Mouse (Mus musculus) heart, postnatal 25 days (tissue): ENCODE results near the gene Nagpa. TPM values are rescaled to one million over a fixed set of nuclear protein-coding genes. Genes with fewer than 3 reads are reported as not detected.

ENCODE experiments used
- DNase-seq: peaks from one replicate; pipeline ENCODE4 v3.0.0; 2022; ENCODE audit warnings: low spot score
- intact Hi-C: fragments of 180-260 bp; cut with DNase I; formaldehyde crosslinking; loops from one replicate; pipeline ENCODE4 v1.15.1; 2025
- microRNA-seq: library from miRNA; unstranded; fragments of <30 nt; microRNA quantifications from one replicate; pipeline ENCODE4 v1.2.0, GENCODE M21; 2022
- total RNA-seq, 2 experiments: library from RNA; stranded (reverse); gene quantifications; 2 replicates each; pipeline ENCODE4 v1.2.3; 2021

Gene Nagpa
- total RNA-seq, 2 experiments from 2014 or later = 11.7 to 15.4 TPM

DNA sequence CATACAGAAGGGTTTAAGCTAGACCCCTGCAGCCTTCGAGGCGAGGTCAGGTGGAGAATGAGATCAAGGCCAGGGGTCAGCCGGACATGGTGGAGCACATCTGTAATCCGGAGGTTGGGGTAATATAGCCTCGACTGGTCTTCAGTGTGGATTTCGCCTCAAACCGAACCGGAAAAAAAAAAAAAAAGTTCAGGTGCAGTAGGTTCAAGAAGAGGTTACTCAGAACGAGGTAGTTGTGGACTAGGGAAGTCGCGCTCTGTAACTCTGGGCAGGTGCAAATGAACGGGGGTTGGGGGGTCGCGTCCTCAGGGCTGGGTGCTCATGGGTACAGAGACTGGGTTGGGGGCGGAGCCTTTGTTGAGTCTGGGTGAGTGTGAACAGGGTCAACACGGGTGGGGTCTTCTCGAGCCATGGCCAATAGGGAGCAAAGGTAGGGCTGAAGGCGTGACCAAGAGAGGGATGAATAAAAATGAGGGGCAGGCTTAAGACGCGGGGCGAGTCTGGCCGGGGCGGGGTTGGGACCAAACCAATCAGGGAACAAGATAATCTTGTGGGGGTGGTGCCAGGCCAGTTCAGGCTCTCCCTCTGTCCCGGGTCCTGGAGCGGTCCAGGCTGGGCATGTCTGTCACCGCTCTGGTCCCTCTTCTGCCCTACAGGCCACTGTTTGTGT is 57.3 kb downstream of the Nagpa start:
- intact Hi-C loops = loop anchor here (5.0 to 10.0 kb wide), 2 partner anchors 284 to 472 kb away; partner anchors contain the start of gene Coro7
- peak; percentile 37 for DNase-seq

DNA sequence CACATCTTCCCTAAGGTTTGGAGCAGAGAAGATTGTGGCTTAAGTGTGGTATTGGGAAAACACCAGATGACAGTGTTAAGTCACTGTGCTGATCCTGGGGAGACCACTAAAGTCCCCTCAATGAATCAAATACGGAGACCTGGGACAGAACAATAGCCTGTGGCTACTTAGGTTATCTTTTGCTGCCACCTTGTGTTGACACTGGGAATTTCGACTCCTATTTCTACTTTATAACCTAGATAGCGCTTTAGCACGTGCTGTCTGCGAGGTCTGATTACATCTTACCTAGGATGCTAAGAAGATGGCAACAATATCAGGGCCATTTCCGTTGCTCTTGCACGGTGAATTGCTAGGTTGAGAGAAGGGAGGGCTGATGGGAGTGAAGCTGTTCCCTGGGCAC is 58.2 kb downstream of the Nagpa start:
- no peak for DNase-seq
- intact Hi-C loops = loop anchor here (1.0 to 10.0 kb wide), 3 partner anchors 166 to 471 kb away; partner anchors contain the start of gene Coro7

Small RNA genes lying within 50 kb of the gene (microRNA-seq; reads per million reads assigned to microRNA genes)
- gene Gm23689 (not detected), gene Gm26095 (not detected), gene Mir6364 (not detected)

Other genes starting within 250 kb of the Nagpa start
- 10 to 100 TPM; 13.8 to 14.1 TPM for gene Anks3, start 239.8 kb downstream of the Nagpa start, total RNA-seq
- not detected for gene Sept12, start 206.2 kb downstream of the Nagpa start, total RNA-seq
- gene Smim22, start 196.7 kb downstream of the Nagpa start, total RNA-seq = not detected
- 10 to 100 TPM; 20.8 to 22.4 TPM for gene Rogdi, start 190.5 kb downstream of the Nagpa start, total RNA-seq
- 10 to 100 TPM; 42.4 to 46.8 TPM for gene Glyr1, start 154.1 kb downstream of the Nagpa start, total RNA-seq
- 10 to 100 TPM; 23.5 to 30.8 TPM for gene Ubn1, start 154.0 kb downstream of the Nagpa start, total RNA-seq
- gene Ppl, start 71.6 kb downstream of the Nagpa start, total RNA-seq = 1 to 10 TPM; 3.8 to 5.0 TPM
- gene Sec14l5, start 56.9 kb downstream of the Nagpa start, total RNA-seq = under 1 TPM; 0.70 to 0.86 TPM
- 10 to 100 TPM; 19.3 to 22.8 TPM for gene AU021092, start 18.3 kb upstream of the Nagpa start, total RNA-seq
- gene Alg1, start 29.6 kb upstream of the Nagpa start, total RNA-seq = 10 to 100 TPM; 12.1 to 12.3 TPM
- gene Eef2kmt, start 52.0 kb upstream of the Nagpa start, total RNA-seq = 1 to 10 TPM; 8.7 to 9.7 TPM